Mouse (Mus musculus) spleen, adult 2 months (tissue): ENCODE measurements around the gene Gm20388.

Experiments used
- CTCF ChIP-seq: fragments of 200-500 bp; IDR thresholded peaks from 2 replicates; pipeline ENCODE4 v1.5.1; 2011; ENCODE audit warnings: mild to moderate bottlenecking, inconsistent platforms; ENCODE audit not compliant: insufficient read depth, insufficient read length, insufficient replicate concordance; ENCODE audit errors: extremely low read depth
- POLR2A ChIP-seq: fragments of 200-500 bp; IDR thresholded peaks from 2 replicates; pipeline ENCODE4 v1.6.1; 2011; ENCODE audit warnings: low read depth, low read length, inconsistent platforms

DNA sequence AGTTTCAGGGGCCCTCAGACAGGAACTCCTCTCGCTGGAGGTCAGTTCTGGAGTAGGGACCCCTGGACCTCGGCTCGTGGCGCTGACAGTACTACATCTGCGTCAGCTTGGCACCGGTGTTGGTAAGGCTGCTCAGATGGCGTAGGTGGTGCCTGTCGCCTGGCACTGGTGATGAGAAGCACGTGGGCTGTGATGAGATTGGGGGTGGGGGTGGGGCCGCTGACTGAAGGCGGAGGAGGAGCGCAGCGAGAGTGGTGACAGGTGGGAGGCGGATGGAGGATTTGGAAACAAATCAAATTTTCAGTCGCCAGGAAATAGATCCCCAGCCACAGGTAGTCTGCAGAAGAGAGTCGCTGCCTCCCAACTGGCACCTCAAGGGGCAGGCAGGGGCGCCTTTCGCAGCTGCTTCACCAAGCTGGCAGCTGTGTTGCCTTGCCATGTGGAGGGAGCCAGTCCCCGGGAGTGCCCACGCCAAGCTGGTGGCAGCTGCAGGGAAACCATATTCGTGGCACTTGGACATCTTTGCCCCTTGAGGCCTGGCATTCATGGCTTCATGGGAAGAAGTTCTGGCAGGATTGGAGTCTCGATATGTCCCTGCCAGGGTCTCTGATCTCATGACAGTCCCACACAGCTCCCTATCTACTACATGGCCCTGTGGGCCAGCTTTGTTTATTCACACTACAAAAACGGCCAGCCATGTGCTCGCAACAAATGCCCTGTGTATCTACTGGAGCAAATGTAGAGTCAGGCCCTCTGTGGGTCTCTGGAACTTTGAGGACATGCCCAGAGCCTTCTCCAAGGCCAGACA, 2858.8 kb downstream of the Gm20388 start:
- TF ChIP-seq CTCF (no peak), POLR2A (no peak)
